Mouse (Mus musculus): ENCODE results near the gene Rpl14. TPM values are rescaled to one million over a fixed set of nuclear protein-coding genes. Genes with fewer than 3 reads are reported as not detected.

The Rpl14 gene
- total RNA-seq, 2 experiments from 2014 or later = 2,648 to 3,531 TPM

DNA sequence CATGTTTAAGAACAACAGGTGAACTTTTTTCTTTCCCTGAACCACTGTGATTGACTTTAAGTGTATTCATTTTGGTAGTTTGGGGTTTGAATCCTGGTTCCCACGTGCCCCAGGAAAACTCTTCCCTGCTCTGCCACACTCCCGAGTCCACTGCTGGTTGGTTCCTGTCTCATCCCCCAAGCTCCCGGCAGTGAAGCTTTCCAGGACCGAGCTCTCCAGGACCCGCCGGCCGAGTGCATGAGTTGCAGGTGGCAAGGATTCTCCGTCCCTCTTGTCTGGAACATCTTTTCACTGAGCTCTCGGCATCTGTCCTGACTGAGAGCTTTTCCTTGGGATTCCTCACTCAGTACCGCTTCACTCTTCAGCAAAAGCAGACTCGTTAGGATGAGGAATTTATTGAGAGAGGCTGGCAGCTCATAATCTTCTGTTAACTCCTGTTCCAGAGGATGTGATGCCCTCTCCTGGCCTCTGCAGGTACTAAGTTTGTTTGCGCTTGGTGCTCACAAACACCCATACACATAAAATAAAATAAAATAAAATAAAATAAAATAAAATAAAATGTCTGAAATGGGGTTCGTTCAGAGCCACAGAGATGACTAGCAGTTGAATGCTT is 1.4 kb upstream of the Rpl14 start:
- no peak for ATAC-seq (replicated peaks; ENCODE audit: low FRiP score, low TSS enrichment, poor library complexity, severe bottlenecking)

DNA sequence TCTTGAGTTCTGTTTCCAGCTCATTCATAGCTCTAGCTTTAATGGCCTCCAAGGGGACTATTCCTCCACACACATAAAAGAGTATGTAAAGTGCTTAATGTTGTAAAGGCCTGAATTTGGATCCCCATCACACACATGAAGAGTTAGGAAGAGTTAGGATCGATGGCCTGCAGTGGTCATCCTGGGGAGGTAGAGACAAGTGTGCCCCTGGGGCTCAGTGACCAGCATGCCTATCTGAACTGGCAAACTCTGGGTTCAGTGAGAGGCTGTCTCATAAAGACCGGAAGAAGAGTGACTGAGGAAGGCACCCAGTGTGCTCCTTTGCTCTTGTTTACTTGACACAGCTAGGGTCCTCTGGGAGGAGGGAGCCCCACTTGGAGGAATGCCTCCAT is 914 bp upstream of the Rpl14 start:
- ATAC-seq (replicated peaks; ENCODE audit: low FRiP score, low TSS enrichment, poor library complexity, severe bottlenecking) = no peak

DNA sequence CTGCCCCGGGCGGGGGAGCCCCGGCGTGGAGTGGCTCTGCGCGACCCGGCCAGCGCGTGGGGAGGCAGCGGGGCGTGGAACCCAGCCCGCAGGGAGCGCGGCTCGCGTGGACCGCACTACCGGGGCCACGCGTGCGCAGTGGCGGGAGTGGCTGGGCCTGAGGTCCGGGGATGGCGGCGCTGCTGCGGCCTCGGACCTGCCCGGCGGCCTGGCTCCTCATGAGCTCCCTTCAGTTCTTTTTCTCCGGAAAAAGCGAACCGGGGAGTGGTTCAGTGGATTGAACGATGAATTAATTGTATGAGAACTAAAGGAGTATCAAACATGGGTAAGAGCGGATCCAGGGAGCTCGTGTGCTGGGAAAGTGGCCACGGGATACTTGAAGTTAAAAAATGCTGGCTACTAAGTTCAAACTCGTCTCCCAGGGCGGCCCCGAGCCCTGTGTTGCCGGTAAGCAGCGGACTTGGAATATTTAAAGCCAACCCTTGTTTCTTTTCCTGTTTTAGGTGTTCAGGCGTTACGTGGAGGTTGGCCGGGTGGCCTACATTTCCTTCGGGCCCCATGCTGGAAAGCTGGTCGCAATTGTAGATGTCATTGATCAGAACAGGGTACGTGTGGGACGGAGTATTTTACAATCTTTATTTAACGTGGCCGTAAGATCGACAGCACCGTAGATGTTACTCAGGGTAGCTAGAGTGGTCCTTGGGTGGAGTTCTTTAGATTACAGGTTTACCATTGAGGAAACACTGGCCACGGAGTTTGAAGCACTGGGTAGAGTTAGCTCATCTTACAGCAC is 545 bp downstream of the Rpl14 start:
- ATAC-seq (replicated peaks; ENCODE audit: low FRiP score, low TSS enrichment, poor library complexity, severe bottlenecking) = no peak

DNA sequence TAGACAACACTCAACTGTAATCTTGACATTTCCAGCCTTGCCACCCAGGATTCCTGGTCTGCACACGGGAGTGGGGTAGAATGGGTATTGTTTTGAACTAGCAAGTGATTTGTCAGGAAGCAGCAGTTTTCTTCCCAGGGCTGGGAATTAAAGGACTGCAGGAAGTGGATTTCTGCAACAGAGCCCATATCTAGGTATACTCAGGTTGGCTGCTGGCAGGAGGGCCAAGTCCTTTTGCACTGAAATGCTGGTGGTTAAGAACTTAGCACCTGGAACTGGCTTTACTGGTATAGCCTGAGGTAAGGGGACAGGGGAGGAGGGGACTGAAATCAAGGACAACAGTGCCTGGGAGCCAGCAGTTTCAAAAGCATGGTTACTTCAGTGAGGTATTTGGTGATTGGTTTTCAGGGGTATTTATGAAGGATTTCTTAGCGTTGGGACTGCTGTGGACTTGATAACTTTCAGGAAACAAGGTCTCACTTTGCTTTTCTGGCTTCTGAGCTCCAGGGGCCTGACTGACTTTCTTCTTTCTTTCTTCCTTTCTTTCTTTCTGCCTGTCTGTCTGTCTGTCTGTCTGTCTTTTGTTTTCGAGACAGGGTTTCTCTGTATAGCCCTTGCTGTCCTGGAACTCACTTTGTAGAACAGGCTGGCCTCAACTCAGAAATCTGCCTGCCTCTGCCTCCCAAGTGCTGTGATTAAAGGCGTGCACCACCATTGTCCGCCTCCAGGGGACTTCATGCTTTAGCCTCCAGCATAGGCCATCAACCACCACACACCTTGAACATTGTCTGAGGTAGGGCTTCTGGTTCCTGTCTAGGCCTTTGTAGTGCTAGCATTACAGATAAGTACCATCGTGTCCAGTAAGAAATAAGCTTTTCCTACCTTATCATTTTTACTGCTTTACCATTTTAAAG is 4.8 kb downstream of the Rpl14 start:
- ATAC-seq (replicated peaks; ENCODE audit: low FRiP score, low TSS enrichment, poor library complexity, severe bottlenecking) = peak; percentile 49

DNA sequence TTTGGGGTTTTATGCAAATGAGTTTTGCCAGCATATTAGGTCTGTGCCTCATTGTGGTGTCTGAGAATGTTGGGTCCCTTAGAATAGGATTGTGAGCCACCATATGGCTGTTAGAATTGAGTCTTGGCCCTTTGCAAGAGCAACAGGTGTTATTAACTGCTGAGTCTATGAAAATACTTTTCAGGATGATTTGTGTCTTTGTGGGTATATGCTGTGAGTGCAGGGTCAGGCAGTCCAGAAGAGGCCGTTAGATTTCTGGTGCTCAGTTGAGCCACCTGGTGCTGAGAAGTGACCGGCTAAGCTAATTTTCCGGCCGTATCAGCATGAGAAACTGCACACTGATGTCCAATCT is 5.4 kb downstream of the Rpl14 start:
- ATAC-seq (replicated peaks; ENCODE audit: low FRiP score, low TSS enrichment, poor library complexity, severe bottlenecking) = peak; percentile 46

DNA sequence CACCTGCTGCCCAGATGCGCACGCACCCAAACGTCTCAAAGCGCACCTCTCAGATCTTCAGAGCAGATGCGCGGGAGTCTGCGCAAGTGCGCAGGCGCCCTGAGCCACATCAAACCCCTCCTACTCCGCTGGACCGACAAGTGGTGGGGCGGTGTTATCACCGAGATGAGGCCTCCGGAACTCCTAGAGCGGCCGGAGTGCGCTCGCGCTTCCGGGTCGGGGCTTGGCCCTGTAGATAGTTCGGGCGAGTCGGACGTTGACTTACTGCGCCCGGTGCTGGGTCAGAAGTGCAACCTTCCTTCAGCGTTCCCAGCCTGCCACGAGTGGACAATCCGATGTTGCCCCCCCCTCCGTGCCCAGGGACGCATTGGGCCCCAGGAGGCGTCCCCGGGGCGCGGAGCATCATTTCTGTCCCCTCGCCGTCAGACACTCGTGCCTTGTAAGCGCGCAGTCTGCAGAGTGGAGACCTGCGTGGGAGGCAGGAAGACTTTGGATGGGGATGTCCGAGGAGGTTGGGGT is 5.9 kb downstream of the Rpl14 start:
- ATAC-seq (replicated peaks; ENCODE audit: low FRiP score, low TSS enrichment, poor library complexity, severe bottlenecking) = peak; percentile 80

DNA sequence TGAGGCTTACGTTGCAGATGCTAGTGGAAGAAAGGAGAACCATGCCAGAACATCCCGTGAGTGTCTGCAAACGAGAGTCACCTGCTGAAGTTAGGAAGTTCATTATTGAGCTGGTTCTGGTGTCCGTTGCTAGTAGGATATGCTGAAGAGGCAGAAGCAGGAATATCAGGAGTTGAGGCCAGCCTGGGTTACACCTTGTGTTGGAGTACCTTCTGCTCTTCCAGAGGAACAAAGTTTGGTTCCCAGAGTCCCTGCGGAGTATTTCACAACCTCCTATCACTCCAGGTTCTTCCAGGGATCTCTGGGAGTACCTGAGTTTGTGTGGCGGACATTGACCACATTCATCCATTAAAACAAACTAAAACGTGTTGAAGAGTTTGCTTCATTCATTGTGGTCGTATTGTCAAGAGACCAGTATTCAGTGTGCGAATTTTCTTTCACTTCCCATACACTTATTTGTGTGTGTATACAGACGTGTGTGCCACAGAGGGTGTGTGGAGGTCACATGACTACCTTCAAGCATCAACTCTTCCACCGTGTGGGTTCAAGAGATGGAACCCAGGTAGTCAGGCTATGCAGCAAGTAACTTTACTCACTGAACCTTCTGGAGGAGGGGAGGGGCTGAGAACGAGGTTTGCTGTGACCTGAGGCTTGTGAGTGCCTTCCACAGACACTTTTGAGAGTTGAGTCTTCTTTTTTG is 6.6 kb downstream of the Rpl14 start:
- no peak for ATAC-seq (replicated peaks; ENCODE audit: low FRiP score, low TSS enrichment, poor library complexity, severe bottlenecking)

DNA sequence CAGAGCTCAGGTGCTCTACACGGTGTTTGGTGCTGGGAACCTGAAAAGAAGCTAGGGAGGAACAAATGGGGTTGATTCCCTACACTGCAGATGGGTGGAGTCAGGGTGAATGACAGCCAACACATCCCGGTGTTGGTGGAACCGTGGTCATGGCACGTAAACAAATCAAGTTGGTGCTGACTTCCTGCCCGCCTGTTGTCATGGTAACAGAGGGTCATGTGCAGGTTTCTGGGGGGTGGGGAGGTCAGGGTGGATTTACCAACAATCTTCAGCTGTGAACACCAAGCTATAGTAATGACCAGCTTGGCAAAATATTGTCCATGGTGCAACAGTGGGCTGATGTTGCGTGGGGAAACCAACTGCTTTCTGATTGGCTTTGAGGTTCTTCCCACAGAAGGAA is 7.5 kb downstream of the Rpl14 start:
- ATAC-seq (replicated peaks; ENCODE audit: low FRiP score, low TSS enrichment, poor library complexity, severe bottlenecking) = no peak

DNA sequence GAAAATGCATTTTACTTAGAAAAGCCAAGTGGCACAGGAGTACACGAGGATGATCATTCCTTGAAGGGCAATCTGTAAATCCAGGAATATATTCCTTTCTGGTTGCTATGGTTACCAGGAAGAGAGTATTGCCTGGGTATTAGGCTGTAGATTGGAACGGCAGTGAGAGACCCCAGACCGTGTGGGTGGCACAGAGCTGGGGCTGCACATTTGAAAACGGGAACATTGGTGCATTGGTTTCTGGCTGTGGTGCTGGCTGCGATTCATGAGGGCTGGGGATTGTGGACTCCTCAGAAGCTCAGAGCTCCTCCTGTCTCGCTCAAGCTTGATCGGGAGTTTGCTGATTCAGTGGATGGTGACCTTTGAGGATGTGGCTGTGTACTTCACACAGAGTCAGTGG is 8.6 kb downstream of the Rpl14 start:
- no peak for ATAC-seq (replicated peaks; ENCODE audit: low FRiP score, low TSS enrichment, poor library complexity, severe bottlenecking)

DNA sequence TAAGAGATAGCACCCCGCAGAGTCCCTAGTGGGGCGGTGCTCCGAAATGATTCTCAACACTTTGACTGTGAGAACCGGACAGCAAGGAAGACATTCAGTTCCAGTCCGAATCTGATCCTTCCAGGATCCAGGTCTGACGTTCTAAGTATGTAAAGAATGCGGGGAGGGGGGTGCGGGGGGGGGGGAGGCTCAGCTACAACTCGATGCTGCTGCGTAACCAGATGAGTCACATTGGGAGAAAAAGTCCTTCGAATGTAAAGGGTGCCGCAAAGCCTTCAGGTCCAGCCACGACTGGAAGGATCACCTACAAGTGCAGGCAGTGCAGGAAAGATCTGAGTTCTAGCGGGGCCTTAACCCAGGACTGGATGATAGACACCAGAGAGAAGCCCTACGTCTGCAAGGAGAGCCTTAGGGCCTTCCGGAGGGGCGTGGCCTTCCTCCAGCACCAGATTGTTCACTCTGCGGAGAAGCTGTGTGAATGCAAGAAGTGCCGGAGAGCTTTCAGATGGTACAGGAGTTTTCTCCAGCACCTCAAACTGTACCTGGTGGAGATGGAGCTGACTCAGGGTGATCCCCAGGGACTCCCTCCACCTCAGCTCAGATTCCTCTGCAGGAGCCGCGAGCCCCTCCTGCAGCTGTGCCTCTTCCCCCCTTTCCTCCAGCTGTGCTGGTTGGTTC is 10.8 kb downstream of the Rpl14 start:
- ATAC-seq (replicated peaks; ENCODE audit: low FRiP score, low TSS enrichment, poor library complexity, severe bottlenecking) = peak; percentile 54

DNA sequence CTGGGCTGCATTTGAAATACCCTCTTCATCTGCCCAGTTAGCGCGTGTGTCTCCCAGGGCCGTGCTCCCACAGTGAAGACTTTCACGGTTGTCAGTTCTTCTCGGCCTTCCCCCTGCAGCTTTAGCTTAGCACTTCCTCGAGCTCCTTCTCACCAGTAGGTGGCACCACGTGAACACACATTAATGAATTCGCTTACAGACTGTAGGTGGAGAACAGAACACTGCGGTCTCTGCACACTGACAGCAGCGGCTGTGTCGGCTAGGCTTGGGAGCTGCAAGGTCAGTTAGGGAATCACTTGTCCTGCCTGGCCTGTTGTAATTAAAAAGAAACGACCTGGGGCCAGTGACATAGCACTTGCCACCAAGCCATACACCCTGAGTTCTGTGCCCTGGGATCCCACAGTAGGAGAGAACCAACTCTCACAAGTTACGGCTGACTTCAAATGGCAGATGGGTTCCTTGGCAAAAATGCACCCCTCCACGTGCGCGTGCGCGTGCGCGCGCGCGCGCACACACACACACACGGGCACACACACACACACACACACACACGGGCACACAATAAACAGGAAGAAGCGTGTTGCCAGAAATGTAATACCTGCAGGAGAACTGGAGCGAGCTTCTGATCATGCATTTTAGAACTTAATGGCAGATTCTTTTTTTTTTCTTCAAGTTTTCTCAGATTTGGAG is 11.5 kb downstream of the Rpl14 start:
- peak; percentile 88 for ATAC-seq (replicated peaks; ENCODE audit: low FRiP score, low TSS enrichment, poor library complexity, severe bottlenecking)

DNA sequence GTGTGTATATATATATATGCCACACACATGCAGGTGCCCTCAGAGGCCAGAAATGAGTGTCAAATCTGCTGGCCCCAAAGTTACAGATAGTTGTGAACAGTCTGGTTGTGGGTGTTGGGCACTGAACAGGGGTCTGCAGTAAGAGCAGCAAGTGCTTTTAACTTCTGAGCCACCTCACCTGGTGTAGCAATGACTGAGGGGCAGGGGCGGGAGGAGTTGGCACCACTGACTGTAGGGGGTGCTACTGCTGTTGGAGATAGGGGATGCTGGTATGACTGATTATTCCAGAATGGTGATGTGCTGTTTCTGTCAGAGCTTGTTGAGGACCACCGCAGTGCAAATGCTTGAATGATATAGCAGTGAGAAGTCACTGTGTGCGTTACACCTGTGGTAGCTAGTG is 12.1 kb downstream of the Rpl14 start:
- peak; percentile 28; the same call in 1 of the 2 replicates for ATAC-seq (replicated peaks; ENCODE audit: low FRiP score, low TSS enrichment, poor library complexity, severe bottlenecking)

DNA sequence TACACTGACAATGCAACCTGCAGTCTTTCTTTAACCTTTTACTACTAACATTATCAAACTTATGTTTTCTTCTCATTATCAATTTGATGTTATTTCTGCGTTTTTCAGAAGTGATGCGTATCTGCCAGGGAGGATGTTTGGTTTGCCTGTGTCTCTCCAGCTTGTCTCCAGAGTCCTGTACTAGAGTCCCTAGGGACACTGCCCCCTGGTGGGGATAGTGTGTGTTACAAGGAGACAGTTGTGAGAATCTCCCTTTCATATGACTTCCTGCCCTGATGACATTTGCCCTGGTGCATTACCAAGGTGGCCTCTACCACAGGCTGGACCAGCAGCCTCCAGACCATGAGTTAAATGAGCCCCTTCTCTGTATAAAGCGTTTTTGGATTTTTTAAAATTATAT is 15.3 kb downstream of the Rpl14 start:
- no peak; the same call in 1 of the 2 replicates for ATAC-seq (replicated peaks; ENCODE audit: low FRiP score, low TSS enrichment, poor library complexity, severe bottlenecking)

DNA sequence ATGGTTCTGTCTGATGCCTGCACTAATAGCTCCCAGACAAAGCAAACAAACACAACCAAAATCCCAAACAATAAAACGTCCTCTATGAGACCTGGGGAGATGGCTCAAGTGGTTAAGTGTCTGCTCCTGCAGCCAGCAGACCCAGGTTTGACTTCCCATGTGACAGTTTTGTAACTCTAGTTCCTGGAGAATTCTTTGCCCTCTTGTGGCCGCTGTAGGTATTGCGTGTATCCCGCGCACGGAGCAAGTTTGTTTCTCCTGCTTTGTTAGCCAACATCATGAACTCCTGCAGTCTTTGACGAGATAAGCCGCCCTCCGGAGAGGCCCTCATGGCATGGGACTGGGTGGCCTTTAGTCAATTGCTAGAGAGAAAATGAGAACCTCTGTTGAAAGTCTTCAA is 20.2 kb downstream of the Rpl14 start:
- peak; percentile 74 for ATAC-seq (replicated peaks; ENCODE audit: low FRiP score, low TSS enrichment, poor library complexity, severe bottlenecking)

DNA sequence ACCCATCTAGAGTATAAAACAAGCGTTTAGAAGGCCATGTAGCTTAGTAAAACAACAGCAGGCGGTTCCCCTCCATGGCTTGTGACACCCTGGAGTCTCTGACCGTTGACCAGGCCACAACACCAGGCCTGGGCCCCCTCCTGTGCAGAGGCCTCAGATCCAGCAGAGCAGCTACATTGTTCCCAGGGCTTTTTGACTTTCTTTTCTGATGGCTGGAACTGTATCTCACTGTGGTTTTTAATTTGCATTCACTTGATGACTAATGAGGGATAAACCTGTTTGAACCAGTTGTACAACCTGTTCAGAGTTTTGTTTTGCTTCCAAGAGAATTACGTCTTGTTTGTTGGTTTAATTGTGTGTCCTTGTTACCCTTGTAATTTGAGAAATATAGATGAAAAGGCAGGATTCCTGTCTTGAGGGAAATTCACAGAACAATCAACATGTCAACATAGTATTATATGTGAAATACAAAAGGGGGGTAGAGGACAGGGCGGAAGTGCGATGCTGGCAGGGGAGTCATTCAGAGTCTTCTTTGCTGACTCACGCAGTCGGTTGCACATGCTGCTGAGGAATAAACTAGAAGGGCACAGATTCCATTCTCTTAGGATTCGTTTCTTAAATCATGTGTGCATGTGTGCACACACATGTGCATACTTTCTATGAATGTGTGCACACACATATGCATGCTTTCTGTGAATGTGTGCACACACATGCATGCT is 22.3 kb downstream of the Rpl14 start:
- no peak for ATAC-seq (replicated peaks; ENCODE audit: low FRiP score, low TSS enrichment, poor library complexity, severe bottlenecking)

DNA sequence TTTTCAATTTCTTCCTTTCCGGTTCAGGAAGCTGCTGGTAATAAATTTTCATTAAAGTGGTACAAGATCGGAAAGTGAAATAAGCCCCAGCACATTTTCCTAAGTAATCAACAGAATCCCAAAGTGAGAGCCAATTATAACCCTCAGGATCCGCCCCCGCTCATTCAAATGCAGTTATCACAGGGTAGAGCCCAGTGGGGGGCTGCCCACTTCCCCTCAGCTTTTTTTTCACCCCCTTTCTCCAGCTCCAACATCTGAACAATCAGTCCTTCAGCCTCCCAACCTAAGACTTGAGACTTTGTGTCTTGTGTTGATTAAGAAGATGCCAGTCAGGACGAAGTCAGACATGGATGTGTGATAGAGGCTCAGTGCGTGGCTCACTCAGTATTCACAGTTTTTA is 23.6 kb downstream of the Rpl14 start:
- no peak for ATAC-seq (replicated peaks; ENCODE audit: low FRiP score, low TSS enrichment, poor library complexity, severe bottlenecking)

DNA sequence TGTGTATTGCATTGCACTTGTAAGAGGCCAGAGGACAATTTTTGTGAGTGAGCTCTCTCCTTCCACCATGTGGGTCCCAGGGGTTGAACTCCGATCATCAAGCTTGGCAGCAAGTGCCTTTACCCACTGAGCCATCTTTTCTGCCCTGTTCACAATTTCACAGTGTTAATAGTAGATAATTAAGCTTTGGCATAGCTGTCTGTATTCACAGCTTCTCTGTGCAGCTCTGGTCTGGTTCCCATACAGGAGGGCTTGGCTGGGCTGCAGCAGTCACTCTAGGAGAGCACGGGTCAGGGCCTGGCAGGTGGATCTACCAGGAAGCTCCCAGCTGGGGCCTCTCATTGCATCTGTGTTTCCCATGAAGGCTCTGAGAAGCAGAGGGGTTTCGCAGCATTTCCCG is 24.1 kb downstream of the Rpl14 start:
- ATAC-seq (replicated peaks; ENCODE audit: low FRiP score, low TSS enrichment, poor library complexity, severe bottlenecking) = no peak

All from megakaryocyte-erythroid progenitor cell, adult 5-6 weeks (primary cell).